Mouse (Mus musculus) kidney, postnatal 0 days (tissue): ENCODE data around the gene Parn. TPM values are rescaled to one million over a fixed set of nuclear protein-coding genes. Genes with fewer than 3 reads are reported as not detected.

Source experiments
- ATAC-seq: fragments of 200-750 bp; cut with Nextera tagmentation; replicated peaks from 2 replicates; pipeline ENCODE4 v1.8.0; 2017; ENCODE audit warnings: low read depth, moderate number of reproducible peaks, moderate TSS enrichment, moderate library complexity; ENCODE audit not compliant: low FRiP score
- DNase-seq: peaks from one replicate; pipeline ENCODE4 v3.0.0-alpha.2; 2016; ENCODE audit warnings: low spot score
- H3K27ac ChIP-seq: fragments of 300-500 bp; sonication (generic); 2 replicates; pipeline ENCODE4 v1.5.1; 2014; ENCODE audit warnings: mild to moderate bottlenecking
- H3K27me3 ChIP-seq: fragments of 300-500 bp; sonication (generic); 2 replicates; pipeline ENCODE4 v1.6.1; 2014; ENCODE audit warnings: low read length, mixed read lengths; ENCODE audit not compliant: insufficient read depth
- H3K36me3 ChIP-seq: fragments of 300-500 bp; sonication (generic); 2 replicates; pipeline ENCODE4 v1.6.1; 2014; ENCODE audit warnings: low read length, mixed read lengths; ENCODE audit not compliant: insufficient read depth
- H3K4me1 ChIP-seq: fragments of 300-500 bp; sonication (generic); replicated peaks from 2 replicates; pipeline ENCODE4 v1.6.1; 2014; ENCODE audit warnings: antibody characterized with exemption, low read length, mixed read lengths; ENCODE audit not compliant: insufficient read depth
- H3K4me2 ChIP-seq: fragments of 300-500 bp; sonication (generic); 2 replicates; pipeline ENCODE4 v1.6.1; 2014; ENCODE audit warnings: mild to moderate bottlenecking, low read length, moderate library complexity, mixed read lengths
- H3K4me3 ChIP-seq: fragments of 300-500 bp; sonication (generic); replicated peaks from 2 replicates; pipeline ENCODE4 v1.5.1; 2014; ENCODE audit warnings: low read depth, low read length
- H3K9ac ChIP-seq: fragments of 300-500 bp; sonication (generic); 2 replicates; pipeline ENCODE4 v1.6.1; 2014; ENCODE audit warnings: low read depth, low read length
- H3K9me3 ChIP-seq: fragments of 300-500 bp; sonication (generic); replicated peaks from 2 replicates; pipeline ENCODE4 v1.6.1; 2016; ENCODE audit warnings: low read length, inconsistent platforms, mixed read lengths
- CTCF ChIP-seq: IDR thresholded peaks from 2 replicates; pipeline ENCODE4 v1.5.1; 2016; ENCODE audit warnings: antibody characterized with exemption, low read depth, mild to moderate bottlenecking, moderate library complexity
- WGBS: fragments of 180-500 bp; shearing (Covaris S2); extraction: QIAGEN DNeasy Blood & Tissue Kit; methylation state at CpG from one replicate; pipeline ENCODE4 v1.1.7; 2014; 5-methylcytosine and 5-hydroxymethylcytosine counted together
- polyA plus RNA-seq: library from polyadenylated mRNA; unstranded; fragments of >200 nt; fragmentation: Nextera tagmentation; extraction: Ambion mirVana; gene quantifications from 2 replicates; pipeline ENCODE4 v1.2.1, GENCODE M21; 2015

Parn gene
- polyA plus RNA-seq, 1 experiment from 2014 or later, result 39.9 TPM

GRCm38 (mm10) chr16:13568280-13568679 lies 99.7 kb downstream of the Parn start:
- H3K27ac ChIP-seq, result no peak overlapping the region
- ATAC-seq, result no peak
- no peak for TF ChIP-seq CTCF

DNA sequence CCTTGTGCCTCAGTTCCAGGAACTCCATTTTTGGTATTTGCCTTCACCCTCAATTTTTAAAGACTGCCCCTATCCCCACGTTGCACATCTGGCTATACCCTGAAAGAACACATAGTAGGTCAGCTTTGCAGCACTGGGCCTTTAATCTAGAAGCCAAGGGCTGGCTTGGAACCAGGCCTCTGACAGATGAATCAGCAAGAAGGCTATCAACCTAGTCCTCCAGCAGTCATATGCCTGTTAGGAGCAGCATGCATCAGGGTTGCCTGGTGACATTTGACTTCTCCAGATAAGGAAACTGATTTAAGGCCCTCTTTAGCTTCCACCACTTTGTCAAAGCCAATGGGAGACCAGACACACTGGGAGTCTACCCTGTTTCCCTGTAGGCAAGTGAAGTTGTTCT lies 100.4 kb downstream of the Parn start:
- Histone ChIP-seq H3K4me2 (no peak overlapping the region), H3K4me1 (no peaks in the 10 kb centered on the region), H3K27ac (no peak overlapping the region), H3K9me3 (no peaks in the 10 kb centered on the region), H3K27me3 (no peaks in the 10 kb centered on the region), H3K9ac (no peak overlapping the region), H3K4me3 (no peak overlapping the region), H3K36me3 (peaks cover 4% of the 10 kb centered on the region; the same call in 1 of the 2 replicates)
- DNase-seq, result no peak
- 96% methylated on average over 1 of the region's 1 CpGs for WGBS
- TF ChIP-seq CTCF, result no peak
- ATAC-seq, result no peak

More at GRCm38 (mm10) chr16:13568280-13568679, 99.7 kb downstream of the Parn start:
- Histone ChIP-seq H3K4me2 (no peak overlapping the region), H3K9me3 (no peaks in the 10 kb centered on the region), H3K4me3 (no peak overlapping the region), H3K4me1 (no peaks in the 10 kb centered on the region), H3K36me3 (peaks cover 4% of the 10 kb centered on the region; the same call in 1 of the 2 replicates), H3K27me3 (no peaks in the 10 kb centered on the region), H3K9ac (no peak overlapping the region)
- DNase-seq, result no peak
- 95% methylated on average over 2 of the region's 2 CpGs for WGBS

DNA sequence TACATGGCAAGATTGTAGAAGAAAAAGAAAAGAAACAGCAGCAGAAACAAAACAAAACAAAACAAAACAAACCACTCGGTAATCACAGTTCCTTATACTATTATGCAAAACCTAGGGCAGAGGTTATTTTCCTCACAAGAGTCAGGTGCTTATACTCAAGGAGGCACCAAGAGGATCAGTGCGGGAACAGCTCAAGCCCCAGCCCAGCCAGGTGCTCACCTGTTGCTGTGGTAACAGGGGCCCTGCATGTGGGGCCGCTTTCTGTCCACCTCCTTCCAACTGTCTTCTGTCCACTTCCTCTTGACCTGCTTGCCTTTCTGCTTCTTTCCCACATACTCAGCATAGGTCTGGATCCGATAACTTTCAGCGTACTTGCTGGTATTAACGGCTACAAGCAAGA lies 101.6 kb downstream of the Parn start:
- no peak overlapping the region for H3K9ac ChIP-seq

DNA sequence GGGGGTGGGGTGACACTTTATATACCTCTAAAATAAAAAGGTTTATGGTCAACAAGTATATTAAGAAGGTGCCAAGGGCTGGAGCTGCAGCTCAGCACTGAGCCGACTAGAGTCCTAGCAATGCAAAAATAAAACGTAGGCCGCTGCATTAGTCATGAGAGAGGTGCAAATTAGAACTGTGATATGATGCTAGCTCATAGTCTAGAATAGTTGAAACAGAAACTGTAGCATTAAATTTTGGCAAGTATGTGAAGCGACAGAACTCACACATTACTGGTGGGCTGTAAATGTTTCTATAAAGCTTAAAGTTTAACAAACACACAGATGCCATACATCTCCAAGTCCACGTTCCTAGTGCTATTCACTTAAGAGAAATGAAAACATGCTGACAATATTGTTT lies 102.7 kb downstream of the Parn start:
- 83% methylated on average over 5 of the region's 5 CpGs for WGBS
- no peak overlapping the region for H3K27ac ChIP-seq
- no peak overlapping the region for H3K9ac ChIP-seq
- no peaks in the 10 kb centered on the region for H3K4me1 ChIP-seq
- H3K4me3 ChIP-seq, result no peak overlapping the region
- ATAC-seq (no peak), DNase-seq (no peak)
- no peak overlapping the region for H3K4me2 ChIP-seq
- H3K27me3 ChIP-seq, result no peaks in the 10 kb centered on the region
- no peak for TF ChIP-seq CTCF
- peaks cover 4% of the 10 kb centered on the region; the same call in 1 of the 2 replicates for H3K36me3 ChIP-seq
- no peaks in the 10 kb centered on the region for H3K9me3 ChIP-seq

More for the DNA sequence above, 101.6 kb downstream of the Parn start:
- no peak overlapping the region for H3K4me2 ChIP-seq
- no peaks in the 10 kb centered on the region for H3K27me3 ChIP-seq
- no peaks in the 10 kb centered on the region for H3K4me1 ChIP-seq
- no peak for TF ChIP-seq CTCF
- WGBS, result 87% methylated on average over 6 of the region's 6 CpGs
- ATAC-seq (no peak), DNase-seq (no peak)
- no peak overlapping the region for H3K27ac ChIP-seq
- no peaks in the 10 kb centered on the region for H3K9me3 ChIP-seq
- no peak overlapping the region for H3K4me3 ChIP-seq
- peaks cover 4% of the 10 kb centered on the region; the same call in 1 of the 2 replicates for H3K36me3 ChIP-seq

GRCm38 (mm10) chr16:13557784-13558183 lies 110.2 kb downstream of the Parn start:
- Histone ChIP-seq H3K9me3 (no peaks in the 10 kb centered on the region; the same call in 1 of the 2 replicates), H3K4me1 (no peaks in the 10 kb centered on the region), H3K27ac (no peak overlapping the region), H3K36me3 (no peaks in the 10 kb centered on the region), H3K27me3 (no peaks in the 10 kb centered on the region), H3K9ac (no peak overlapping the region), H3K4me3 (no peak overlapping the region), H3K4me2 (no peak overlapping the region)
- no peak for TF ChIP-seq CTCF
- WGBS, result 63% methylated on average over 2 of the region's 2 CpGs
- DNase-seq (no peak), ATAC-seq (no peak)

DNA sequence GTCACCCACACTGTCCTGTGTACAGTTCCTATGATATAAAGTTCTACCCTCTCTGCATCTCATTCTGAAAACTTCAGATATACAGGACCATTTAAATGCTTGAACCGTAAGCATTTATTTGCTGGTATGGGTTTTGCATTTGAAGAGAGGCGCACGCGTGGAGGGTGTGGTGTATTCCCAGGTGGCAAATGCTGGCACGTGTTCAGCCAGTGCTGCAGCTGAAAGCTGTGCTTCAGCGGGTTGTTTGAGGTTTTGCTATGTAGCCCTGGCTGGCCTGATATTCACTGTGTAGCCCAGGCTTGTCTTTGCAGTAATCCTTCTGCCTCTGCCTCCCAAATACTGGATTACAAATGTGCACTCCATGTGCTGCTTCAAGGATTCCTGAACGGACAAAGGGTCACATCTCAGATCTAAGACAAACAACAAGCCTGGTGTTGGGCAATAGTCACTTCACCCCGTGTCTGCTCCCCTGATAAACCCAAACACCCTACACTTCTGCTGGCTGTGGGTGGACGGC lies 111.0 kb downstream of the Parn start:
- Histone ChIP-seq H3K27ac (no peak overlapping the region), H3K9ac (no peak overlapping the region), H3K4me1 (no peaks in the 10 kb centered on the region), H3K9me3 (no peaks in the 10 kb centered on the region; the same call in 1 of the 2 replicates), H3K36me3 (no peaks in the 10 kb centered on the region), H3K4me2 (no peak overlapping the region), H3K27me3 (no peaks in the 10 kb centered on the region), H3K4me3 (no peak overlapping the region)
- DNase-seq, result no peak
- WGBS, result 76% methylated on average over 9 of the region's 9 CpGs
- TF ChIP-seq CTCF, result no peak
- ATAC-seq, result no peak

- 92% methylated on average over 7 of the region's 7 CpGs for WGBS
- Histone ChIP-seq H3K9me3 (no peaks in the 10 kb centered on the region; the same call in 1 of the 2 replicates), H3K4me1 (no peaks in the 10 kb centered on the region), H3K36me3 (no peaks in the 10 kb centered on the region), H3K27me3 (no peaks in the 10 kb centered on the region), H3K9ac (no peak overlapping the region), H3K27ac (no peak overlapping the region), H3K4me3 (no peak overlapping the region), H3K4me2 (no peak overlapping the region)
- TF ChIP-seq CTCF, result no peak
- no peak for DNase-seq
- no peak for ATAC-seq
Measured at GRCm38 (mm10) chr16:13556446-13556845, 111.5 kb downstream of the Parn start.
